Mouse (Mus musculus) forebrain, embryonic 16.5 days (tissue): Measurements from ENCODE around the gene Cd80. TPM values are rescaled to one million over a fixed set of nuclear protein-coding genes. Genes with fewer than 3 reads are reported as not detected.
"Not testable (repeated sequence)": the region's sequence is repeated elsewhere in the genome, so short reads cannot be mapped to it uniquely, and the experiment has no call there.

ENCODE experiments used
- ATAC-seq: fragments of 200-750 bp; cut with Nextera tagmentation; 2 replicates; pipeline ENCODE4 v1.8.0; 2017; ENCODE audit warnings: mild to moderate bottlenecking, moderate library complexity
- H3K27ac ChIP-seq: fragments of 300-500 bp; sonication (generic); 2 replicates; pipeline ENCODE4 v1.5.1; 2014; ENCODE audit warnings: low read length, control low read depth
- H3K27me3 ChIP-seq: fragments of 300-500 bp; sonication (generic); replicated peaks from 2 replicates; pipeline ENCODE4 v1.6.1; 2014; ENCODE audit warnings: low read length; ENCODE audit not compliant: control insufficient read depth, insufficient read depth
- H3K36me3 ChIP-seq: fragments of 300-500 bp; sonication (generic); 2 replicates; pipeline ENCODE4 v1.6.1; 2014; ENCODE audit not compliant: control insufficient read depth, insufficient read depth
- H3K4me1 ChIP-seq: fragments of 300-500 bp; sonication (generic); replicated peaks from 2 replicates; pipeline ENCODE4 v1.6.1; 2014; ENCODE audit warnings: low read length; ENCODE audit not compliant: control insufficient read depth, insufficient read depth
- H3K4me2 ChIP-seq: fragments of 300-500 bp; sonication (generic); 2 replicates; pipeline ENCODE4 v1.6.1; 2014; ENCODE audit warnings: mild to moderate bottlenecking, low read length, control low read depth
- H3K4me3 ChIP-seq: fragments of 300-500 bp; sonication (generic); replicated peaks from 2 replicates; pipeline ENCODE4 v1.5.1; 2014; ENCODE audit warnings: mild to moderate bottlenecking, low read length, control low read depth
- H3K9ac ChIP-seq: fragments of 300-500 bp; sonication (generic); replicated peaks from 2 replicates; pipeline ENCODE4 v1.6.1; 2014; ENCODE audit warnings: low read depth, low read length, control low read depth
- H3K9me3 ChIP-seq: fragments of 300-500 bp; sonication (generic); 2 replicates; pipeline ENCODE4 v1.6.1; 2016; ENCODE audit warnings: low read length; ENCODE audit not compliant: control insufficient read depth
- WGBS: fragments of 180-500 bp; shearing (Covaris S2); extraction: QIAGEN DNeasy Blood & Tissue Kit; methylation state at CpG from one replicate; pipeline ENCODE4 v1.1.7; 2014; 5-methylcytosine and 5-hydroxymethylcytosine counted together
- polyA plus RNA-seq: library from polyadenylated mRNA; unstranded; fragments of >200 nt; fragmentation: Nextera tagmentation; extraction: Ambion mirVana; gene quantifications from 2 replicates; pipeline ENCODE4 v1.2.1, GENCODE M21; 2015

Cd80 gene
- polyA plus RNA-seq, 1 experiment from 2014 or later: 0.52 TPM

GRCm38 (mm10) chr16:38476312-38477240 lies 21.2 kb downstream of the Cd80 start:
- ATAC-seq: peak; percentile 65
- peak overlapping the region; percentile 46 for H3K4me3 ChIP-seq
- peak overlapping the region; percentile 80 for H3K4me2 ChIP-seq
- no peaks in the 10 kb centered on the region for H3K9me3 ChIP-seq
- peak overlapping the region; percentile 54 for H3K9ac ChIP-seq
- WGBS: 10% methylated on average over 34 of the region's 34 CpGs
- no peak overlapping the region for H3K27ac ChIP-seq
- peaks cover 7% of the 10 kb centered on the region for H3K4me1 ChIP-seq
- no peaks in the 10 kb centered on the region for H3K36me3 ChIP-seq
- H3K27me3 ChIP-seq: peaks cover 2% of the 10 kb centered on the region; the same call in 1 of the 2 replicates

GRCm38 (mm10) chr16:38477241-38477608 lies 21.9 kb downstream of the Cd80 start:
- not testable (repeated sequence) for H3K36me3 ChIP-seq, H3K27ac ChIP-seq, H3K9me3 ChIP-seq, H3K4me1 ChIP-seq, H3K27me3 ChIP-seq, ATAC-seq
- Histone ChIP-seq H3K9ac (peak overlapping the region; percentile 35), H3K4me3 (peak overlapping the region; percentile 46), H3K4me2 (peak overlapping the region; percentile 80)
- 60% methylated on average over 14 of the region's 14 CpGs for WGBS

DNA sequence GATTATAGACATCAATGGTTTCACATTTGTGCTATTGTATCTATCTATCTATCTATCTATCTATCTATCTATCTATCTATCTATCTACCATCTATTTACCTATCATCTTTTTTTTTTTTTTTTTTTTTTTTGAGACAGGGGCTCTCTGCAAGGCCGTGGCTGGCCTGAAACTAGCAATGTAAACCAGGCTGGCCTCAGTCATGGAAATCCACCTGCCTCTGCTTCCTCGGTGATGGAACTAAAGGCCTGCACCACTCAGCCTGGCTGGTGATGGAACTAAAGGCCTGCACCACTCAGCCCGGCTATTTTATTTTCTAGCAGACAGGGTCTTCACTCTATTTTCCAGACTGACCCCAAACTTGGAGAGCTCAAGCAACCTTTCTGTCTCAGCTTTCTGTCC lies 22.9 kb downstream of the Cd80 start:
- Histone ChIP-seq H3K4me2 (no peak overlapping the region), H3K36me3 (no peaks in the 10 kb centered on the region), H3K4me1 (peaks cover 7% of the 10 kb centered on the region), H3K4me3 (no peak overlapping the region), H3K9me3 (no peaks in the 10 kb centered on the region), H3K27ac (no peak overlapping the region), H3K27me3 (peaks cover 3% of the 10 kb centered on the region; the same call in 1 of the 2 replicates), H3K9ac (no peak overlapping the region)
- no peak for ATAC-seq
- WGBS: 94% methylated on average over 3 of the region's 3 CpGs

- Histone ChIP-seq H3K4me3 (no peak overlapping the region), H3K4me1 (peaks cover 10% of the 10 kb centered on the region), H3K9ac (no peak overlapping the region), H3K4me2 (no peak overlapping the region), H3K9me3 (no peaks in the 10 kb centered on the region), H3K27me3 (peaks cover 6% of the 10 kb centered on the region; the same call in 1 of the 2 replicates), H3K36me3 (no peaks in the 10 kb centered on the region), H3K27ac (no peak overlapping the region)
- 76% methylated on average over 4 of the region's 4 CpGs for WGBS
- ATAC-seq: no peak
These were observed 26.0 kb downstream of the Cd80 start for GRCm38 (mm10) chr16:38481327-38481726.

DNA sequence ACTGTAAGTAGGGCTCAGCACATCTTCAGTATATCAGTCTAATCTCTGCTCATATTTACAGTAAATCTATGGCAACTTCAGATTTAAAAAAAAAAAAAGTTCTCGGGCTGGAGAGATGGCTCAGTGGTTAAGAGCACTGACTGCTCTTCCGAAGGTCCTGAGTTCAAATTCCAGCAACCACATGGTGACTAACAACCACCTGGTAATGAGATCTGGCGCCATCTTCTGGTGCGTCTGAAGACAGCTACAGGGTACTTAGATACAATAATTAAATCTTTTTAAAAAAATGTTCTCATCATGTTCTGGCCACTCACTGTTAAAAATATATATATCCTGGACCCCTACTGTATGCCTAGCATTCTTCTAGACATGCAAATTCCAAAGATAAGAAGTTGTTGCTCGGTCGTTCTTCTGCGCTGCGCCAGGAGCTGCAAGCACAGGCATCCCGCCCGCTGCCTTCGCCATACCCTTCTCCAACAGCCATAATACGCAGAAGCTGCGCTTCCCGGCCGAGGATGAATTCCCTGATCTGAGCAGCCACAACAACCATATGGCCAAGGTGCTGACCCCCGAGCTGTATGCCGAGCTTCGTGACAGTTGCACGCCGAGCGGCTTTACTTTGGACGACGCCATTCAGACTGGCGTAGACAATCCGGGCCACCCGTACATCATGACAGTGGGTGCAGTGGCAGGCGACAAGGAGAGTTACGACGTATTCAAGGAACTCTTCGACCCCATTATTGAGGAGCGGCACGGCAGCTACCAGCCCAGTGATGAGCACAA lies 27.6 kb downstream of the Cd80 start:
- peaks cover 6% of the 10 kb centered on the region; the same call in 1 of the 2 replicates for H3K27me3 ChIP-seq
- no peaks in the 10 kb centered on the region for H3K36me3 ChIP-seq
- WGBS: 24% methylated on average over 32 of the region's 32 CpGs
- H3K9me3 ChIP-seq: no peaks in the 10 kb centered on the region
- 0 out of 2 replicates have a peak, but pooled peaks cover 3% of the 10 kb centered on the region for H3K4me1 ChIP-seq
- H3K4me2 ChIP-seq: peak overlapping the region; percentile 53
- H3K4me3 ChIP-seq: peak overlapping the region; percentile 35
- ATAC-seq: peak; percentile 63
- no peak overlapping the region for H3K27ac ChIP-seq
- peak overlapping the region; percentile 35 for H3K9ac ChIP-seq

GRCm38 (mm10) chr16:38483582-38484309 lies 28.4 kb downstream of the Cd80 start:
- peak overlapping the region; percentile 35 for H3K9ac ChIP-seq
- H3K27me3 ChIP-seq: peaks cover 6% of the 10 kb centered on the region; the same call in 1 of the 2 replicates

GRCm38 (mm10) chr16:38492551-38492950 lies 37.2 kb downstream of the Cd80 start:
- ATAC-seq: no peak
- H3K36me3 ChIP-seq: peaks cover 6% of the 10 kb centered on the region; the same call in 1 of the 2 replicates
- no peak overlapping the region for H3K4me3 ChIP-seq
- no peak overlapping the region for H3K4me2 ChIP-seq
- no peak overlapping the region for H3K27ac ChIP-seq
- H3K9me3 ChIP-seq: no peaks in the 10 kb centered on the region
- H3K9ac ChIP-seq: no peak overlapping the region
- H3K27me3 ChIP-seq: no peaks in the 10 kb centered on the region
- 94% methylated on average over 3 of the region's 3 CpGs for WGBS
- no peaks in the 10 kb centered on the region for H3K4me1 ChIP-seq

More at GRCm38 (mm10) chr16:38483582-38484309, 28.4 kb downstream of the Cd80 start:
- H3K4me3 ChIP-seq: peak overlapping the region; percentile 35
- 0 out of 2 replicates have a peak, but pooled peaks cover 3% of the 10 kb centered on the region for H3K4me1 ChIP-seq
- H3K27ac ChIP-seq: no peak overlapping the region
- ATAC-seq: no peak
- WGBS: 41% methylated on average over 42 of the region's 42 CpGs
- peak overlapping the region; percentile 53 for H3K4me2 ChIP-seq
- H3K9me3 ChIP-seq: no peaks in the 10 kb centered on the region
- H3K36me3 ChIP-seq: no peaks in the 10 kb centered on the region

- ATAC-seq: no peak
- H3K27ac ChIP-seq: no peak overlapping the region
- no peak overlapping the region for H3K4me3 ChIP-seq
- H3K9ac ChIP-seq: no peak overlapping the region
- no peaks in the 10 kb centered on the region for H3K9me3 ChIP-seq
- no peaks in the 10 kb centered on the region for H3K4me1 ChIP-seq
- no peaks in the 10 kb centered on the region for H3K27me3 ChIP-seq
- H3K36me3 ChIP-seq: peaks cover 9% of the 10 kb centered on the region; the same call in 1 of the 2 replicates
- H3K4me2 ChIP-seq: no peak overlapping the region
- 87% methylated on average over 10 of the region's 10 CpGs for WGBS
These were observed 38.5 kb downstream of the Cd80 start for GRCm38 (mm10) chr16:38493890-38494289.
